Mouse (Mus musculus) monocyte, adult 5-6 weeks (primary cell): ENCODE results near the gene Sh3gl1. TPM values are rescaled to one million over a fixed set of nuclear protein-coding genes. Genes with fewer than 3 reads are reported as not detected.
"Not testable (repeated sequence)": the region's sequence is repeated elsewhere in the genome, so short reads cannot be mapped to it uniquely, and the experiment has no call there.

Experiments used
- ATAC-seq: fragments of 153-309, 156-312 bp; replicated peaks from 2 replicates; pipeline ENCODE4 v1.8.0; 2017; ENCODE audit warnings: mild to moderate bottlenecking; ENCODE audit not compliant: low TSS enrichment, insufficient number of reproducible peaks, severe bottlenecking, poor library complexity, low FRiP score
- total RNA-seq: library from RNA; stranded (forward); fragments of 200-1000, 200-491, 200-594 nt; gene quantifications from 3 replicates; pipeline ENCODE4 v1.2.3, GENCODE M21; 2017

Gene Sh3gl1
- 22.4 to 35.7 TPM (median 23.4 TPM) in 3 replicates for total RNA-seq

DNA sequence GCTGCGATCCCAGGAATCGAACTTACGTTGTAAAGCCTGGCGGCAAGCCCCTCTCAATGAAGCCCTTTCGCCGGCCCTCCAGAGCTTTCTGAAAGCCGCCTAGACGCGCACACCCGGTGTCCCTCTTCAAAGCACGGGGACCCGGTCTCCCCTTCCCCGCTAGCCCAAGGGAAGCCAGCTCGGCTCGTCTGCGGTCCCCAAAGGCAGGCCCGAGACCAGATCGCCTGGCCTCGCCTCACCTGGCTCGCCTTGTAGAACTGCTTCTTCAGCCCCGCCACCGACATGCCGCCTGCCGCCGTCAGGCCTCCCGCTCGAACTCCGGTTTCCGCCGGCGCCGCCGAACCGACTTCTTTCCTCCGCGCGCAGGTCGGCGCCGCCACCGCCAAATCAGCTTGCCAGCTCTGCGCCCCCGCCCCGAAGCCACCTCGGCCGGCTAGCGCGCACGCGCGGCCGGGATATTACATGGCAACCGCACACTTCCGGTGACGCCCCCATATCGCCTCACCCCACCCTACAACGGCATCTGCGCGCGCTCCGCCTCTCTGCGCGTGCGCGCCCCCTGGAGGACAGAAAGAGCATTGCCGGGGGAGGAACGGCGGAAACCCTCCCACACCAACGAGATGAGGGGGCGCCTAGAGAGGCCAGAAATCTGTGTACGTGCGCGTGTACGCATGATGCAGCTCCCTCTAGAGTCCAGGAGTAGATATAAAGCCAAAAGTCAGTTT is at the start of gene Sh3gl1:
Gene Sh3gl1 (minus strand): TSS at position 460 of the 725 bp plus-strand sequence.
- ATAC-seq: peak; percentile 85

DNA sequence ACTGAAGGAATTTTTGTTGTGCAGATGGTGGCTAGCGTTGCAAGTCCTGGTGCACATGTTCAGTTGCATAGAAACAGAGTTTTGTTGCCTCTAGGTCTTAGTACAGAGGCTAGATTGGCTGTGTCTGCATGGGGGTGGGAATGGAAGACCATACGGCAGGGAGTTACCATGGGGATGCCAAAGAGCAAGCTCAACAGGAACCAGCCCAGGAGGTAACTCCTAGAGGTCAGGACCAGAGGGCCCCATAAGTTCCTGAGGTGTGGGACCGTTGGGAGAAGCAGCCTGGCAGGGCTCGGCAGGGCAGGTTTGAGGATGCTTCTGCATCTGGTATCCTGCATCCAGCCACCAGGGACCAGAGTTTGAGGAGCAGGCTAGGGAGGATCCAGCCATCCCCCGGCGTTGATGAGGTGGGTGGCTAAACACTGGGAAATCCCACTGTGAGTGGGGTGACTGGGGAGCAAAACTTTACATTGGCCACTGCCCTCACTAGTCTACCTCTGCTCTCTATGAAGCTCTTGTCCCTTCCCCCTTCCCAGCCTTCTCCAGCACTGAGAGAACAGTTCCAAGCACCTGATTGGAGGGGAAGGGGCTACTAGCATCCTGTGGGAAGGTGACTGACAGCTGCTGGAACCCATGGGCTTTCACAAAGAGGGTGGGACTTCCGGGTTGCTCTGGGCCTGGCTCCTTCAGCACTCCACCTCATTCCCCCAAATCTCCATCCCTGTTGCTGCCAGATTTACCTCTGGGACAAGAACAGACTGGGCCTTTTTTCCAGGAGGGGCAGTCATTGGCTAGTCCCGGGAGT is 44.5 kb upstream of the Sh3gl1 start:
- ATAC-seq: no peak

DNA sequence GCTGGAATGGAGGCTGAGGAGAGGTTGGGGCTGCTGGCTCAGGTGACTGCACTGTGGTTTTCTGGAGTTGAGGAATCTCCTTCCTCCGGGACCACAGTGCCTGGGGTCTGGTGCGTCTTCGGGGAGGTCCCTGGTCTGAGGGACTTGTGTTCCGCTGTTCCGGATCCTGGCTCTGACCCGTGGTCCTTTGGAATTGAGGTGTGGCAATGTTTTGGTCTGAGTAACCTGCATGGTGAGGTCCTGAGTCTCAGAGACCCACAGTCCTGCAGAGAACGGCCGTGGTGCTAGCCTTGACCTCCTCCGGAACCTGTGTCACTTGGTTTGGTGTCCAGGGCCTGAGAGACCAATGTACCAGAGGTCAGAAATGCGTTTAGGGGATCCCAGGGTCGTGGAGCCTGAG is 43.5 kb upstream of the Sh3gl1 start:
- ATAC-seq: no peak

DNA sequence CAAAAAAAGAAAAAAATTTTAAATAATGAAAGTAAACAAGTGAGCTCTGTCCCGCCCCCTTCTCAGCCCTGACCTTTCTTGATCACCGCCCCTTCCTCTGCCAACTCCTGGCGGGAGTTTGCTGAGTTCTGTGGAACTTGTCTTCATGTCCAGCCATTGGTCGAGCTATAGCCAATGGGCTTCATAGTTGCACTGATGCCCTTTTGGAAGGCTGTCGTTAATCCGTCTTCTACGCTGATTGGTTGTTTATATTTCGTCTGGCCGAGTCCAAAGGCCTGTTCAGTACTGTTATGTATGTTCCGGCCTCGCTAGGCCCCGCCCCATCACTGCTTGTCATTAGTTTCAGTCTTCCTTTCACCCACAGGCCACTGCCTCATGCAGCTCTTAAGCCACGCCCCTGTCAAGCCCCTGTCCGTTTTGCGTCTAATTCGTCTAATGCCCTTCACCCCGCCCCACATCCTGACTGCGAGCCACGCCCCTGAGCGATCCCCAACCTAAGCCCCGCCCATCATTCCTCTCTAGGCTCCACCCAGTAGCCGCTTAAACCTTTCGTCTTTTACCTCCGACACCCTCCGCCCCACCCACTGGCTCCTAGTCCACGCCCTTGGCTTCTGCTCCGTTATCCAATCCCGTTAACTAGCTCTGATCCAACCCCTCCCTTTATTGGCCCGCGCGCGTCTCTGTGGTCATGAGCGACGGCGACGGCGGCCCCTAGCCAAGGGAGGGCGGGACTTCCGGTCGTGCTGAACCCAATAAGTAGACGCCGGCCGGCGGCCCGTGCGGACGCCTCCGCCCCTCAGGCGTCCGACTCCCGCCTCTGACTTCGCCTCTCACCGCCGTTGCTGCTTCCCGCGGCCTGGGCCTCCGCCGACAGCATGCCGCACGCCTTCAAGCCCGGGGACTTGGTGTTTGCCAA is 42.7 kb upstream of the Sh3gl1 start, which contains the start of gene Hdgfl2:
Gene Hdgfl2 (plus strand): TSS at position 755 of the 916 bp plus-strand sequence.
- ATAC-seq: peak; percentile 76

DNA sequence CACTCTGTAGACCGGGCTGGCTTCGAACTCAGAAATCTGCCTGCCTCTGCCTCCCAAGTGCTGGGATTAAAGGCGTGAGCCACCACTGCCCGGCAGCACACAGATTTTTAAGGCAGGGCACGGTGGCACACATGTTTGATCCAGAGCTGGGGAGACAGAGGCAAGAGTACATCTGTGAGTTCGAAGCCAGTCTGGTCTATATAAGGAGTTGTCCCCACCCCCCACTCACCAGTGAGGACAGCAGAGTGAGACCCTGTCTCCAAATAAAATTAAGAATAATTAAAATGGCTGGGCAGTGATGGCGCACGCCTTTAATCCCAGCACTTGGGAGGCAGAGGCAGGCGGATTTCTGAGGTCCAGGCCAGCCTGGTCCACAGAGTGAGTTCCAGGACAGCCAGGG is 41.9 kb upstream of the Sh3gl1 start:
- ATAC-seq: not testable (repeated sequence)

DNA sequence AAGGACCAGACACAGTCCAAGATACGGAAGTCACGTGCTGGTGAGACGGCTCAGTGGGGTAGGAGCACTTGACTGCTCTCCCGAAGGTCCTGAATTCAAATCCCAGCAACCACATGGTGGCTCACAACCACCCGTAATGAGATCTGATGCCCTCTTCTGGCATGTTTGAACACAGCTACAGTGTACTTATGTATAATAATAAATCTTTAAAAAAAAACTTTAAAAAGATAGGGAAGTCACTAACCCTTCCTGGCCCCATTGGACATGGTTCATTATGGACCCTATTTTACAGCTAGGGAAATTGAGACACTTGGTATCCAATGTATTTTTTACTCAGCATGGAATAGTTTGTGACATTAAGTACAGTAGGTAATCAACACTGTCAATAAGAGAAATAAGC is 41.1 kb upstream of the Sh3gl1 start:
- no peak for ATAC-seq

DNA sequence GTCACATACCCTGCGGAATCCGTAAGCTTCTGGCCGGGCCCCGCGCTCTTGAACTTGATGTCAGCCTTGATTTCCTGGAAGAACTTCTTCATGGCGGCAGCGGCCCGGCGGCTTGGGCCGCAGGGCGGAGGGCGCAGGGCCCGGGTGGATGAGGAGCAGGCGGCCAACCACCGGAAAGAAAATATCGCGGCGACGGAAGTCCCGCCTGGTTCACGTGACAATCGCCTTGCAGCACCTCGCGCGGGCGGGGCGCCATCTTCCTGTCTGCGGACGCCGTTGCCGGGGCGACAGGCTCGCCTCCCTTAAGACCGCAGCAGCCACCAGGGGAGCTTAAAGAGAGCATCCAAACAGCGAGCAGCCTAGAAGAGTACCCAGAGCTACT is 38.4 kb upstream of the Sh3gl1 start, which contains the start of gene Ubxn6:
Gene Ubxn6 (minus strand): TSS at position 202 of the 382 bp plus-strand sequence.
- ATAC-seq: peak; percentile 41

DNA sequence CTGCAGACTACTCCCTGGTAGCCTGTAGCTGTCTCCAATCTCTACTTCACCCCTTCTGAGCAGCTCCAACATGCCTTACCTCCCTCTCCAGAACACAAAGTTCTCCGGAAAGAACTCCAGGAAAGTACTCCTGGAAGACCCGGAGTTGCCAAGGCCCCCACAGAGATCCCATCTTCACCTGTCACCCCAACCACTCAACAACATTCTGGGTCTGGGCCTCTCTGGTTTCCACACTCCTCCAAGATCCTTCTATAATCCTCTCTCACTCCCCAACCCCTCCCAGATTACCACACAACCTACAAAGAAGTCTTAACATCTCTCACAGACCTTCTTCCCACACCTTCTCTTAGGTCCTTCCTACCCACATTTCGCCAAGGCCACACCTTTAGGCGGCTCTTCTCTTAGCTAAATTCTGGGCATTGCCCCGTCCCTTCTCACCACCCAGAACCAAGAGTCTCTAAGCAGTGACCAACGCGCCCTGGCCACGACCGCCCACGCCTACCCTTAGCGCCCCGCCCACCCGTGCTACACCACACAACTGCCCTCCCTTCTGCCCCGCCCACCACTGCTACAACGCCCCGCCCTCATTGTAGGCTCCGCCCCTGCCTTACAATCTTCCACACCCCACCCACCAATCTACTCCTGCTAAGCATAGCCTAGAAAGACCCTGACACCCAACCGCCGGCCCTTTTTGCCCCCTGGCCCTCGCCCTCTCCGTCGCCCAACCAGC is 37.8 kb upstream of the Sh3gl1 start:
- ATAC-seq: peak; percentile 34

DNA sequence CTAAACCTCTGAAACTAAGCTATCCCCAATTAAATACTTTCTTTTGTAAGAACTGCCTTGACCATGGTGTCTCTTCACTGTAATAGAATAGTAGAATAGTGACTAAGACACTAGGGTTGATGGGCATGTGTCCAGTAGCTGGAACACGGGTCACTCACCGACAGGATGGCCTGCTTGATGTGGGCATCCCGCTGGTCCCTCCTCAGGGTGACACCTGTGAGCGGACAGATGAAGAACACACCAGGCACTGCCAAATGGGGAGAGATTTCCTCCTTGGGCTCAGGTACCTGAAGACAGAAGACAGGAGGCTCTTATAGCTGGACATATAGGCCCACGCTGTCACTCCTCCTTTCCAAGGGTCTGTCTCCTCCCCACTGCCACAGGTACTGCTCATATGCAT is 35.8 kb upstream of the Sh3gl1 start:
- ATAC-seq: no peak

DNA sequence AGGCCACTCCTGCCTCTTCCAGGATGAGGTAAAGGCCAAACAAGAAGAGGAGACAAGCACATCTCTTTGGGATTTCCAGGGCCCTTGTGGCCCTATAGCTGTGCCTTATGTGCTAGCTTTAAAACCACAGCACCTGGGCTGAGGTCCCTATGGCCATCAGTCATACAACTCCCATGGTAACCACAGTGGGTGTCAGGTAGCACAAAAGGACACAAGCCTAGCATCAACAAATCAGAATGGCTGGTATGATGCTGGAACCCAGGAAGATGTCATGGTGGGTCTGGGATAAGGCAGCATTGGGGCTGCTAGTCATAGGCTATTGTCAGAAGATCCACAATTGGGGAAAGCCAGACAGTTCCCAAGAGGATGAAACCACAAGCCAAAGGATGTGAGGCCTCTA is 34.7 kb upstream of the Sh3gl1 start:
- no peak for ATAC-seq

DNA sequence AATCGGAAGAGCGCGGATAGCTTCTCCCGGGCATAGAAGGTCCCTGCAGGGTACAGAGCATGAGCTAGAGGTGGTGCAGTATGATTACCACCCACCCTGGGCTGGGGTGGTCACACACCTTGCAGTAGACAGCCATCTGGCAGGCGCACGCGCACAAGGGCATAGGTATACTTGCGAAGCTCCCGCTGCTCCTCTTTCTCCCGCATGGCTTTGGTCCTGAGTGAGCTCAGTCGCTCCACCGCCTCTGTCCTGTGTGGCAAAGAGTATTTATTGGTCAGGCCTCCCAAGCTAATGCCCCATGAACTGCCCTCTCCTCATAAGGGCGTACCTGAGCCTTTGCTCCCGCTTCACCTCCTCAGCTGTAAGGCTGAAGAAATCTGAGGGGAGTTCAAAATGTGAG is 32.6 kb upstream of the Sh3gl1 start:
- no peak for ATAC-seq

DNA sequence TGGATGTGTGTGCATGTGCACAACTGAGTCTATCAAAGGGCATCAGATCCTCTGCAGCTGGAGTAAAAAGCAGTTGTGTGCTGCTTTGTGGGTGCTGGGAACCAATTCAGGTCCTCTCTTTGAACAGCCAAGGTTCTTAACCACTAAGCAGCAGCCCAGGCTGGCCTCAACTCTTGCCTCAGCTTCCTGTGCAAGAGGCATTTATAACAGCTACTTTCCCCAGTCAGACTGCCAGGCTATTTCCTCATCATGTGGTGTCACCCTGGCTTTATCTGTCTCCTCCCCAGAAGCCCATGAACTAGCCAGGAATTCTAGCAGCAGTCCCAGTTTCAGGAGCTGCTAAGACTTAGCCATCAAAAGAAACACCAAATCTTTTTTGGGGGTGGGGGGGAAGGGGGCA is 30.0 kb upstream of the Sh3gl1 start:
- no peak for ATAC-seq

DNA sequence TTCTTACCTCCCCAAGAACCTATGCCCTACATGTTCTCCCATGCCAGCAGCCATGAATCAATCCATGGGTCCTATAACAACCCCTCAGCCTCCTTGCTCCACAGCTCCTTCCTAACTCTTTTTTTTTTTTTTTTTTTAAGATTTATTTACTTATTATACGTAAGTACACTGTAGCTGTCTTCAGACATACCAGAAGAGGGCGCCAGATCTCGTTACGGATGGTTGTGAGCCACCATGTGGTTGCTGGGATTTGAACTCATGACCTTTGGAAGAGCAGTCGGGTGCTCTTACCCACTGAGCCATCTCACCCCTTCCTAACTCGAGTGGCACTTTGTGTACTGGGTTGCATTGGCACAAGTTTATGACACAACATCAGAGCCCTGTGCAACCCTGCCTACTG is 29.3 kb upstream of the Sh3gl1 start:
- not testable (repeated sequence) for ATAC-seq

DNA sequence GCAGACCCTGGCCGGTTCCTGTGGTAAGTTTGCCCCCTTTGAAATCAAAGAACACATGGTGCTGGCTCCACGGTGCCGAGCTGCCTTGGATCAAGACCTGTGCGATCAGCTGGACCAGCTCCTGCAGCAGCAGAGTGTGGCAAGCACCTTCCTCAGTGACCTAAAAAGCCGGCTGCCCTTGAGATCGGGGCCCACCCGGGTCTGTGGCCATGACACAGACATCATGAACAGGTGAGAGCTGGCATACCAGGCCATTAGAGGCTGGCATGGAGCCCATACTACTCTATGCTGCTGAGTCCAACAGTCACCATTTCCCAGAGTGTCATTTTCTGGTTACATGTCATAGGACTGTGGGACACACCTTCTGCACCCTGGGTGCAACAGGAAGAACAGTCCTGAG is 25.6 kb upstream of the Sh3gl1 start:
- no peak for ATAC-seq

DNA sequence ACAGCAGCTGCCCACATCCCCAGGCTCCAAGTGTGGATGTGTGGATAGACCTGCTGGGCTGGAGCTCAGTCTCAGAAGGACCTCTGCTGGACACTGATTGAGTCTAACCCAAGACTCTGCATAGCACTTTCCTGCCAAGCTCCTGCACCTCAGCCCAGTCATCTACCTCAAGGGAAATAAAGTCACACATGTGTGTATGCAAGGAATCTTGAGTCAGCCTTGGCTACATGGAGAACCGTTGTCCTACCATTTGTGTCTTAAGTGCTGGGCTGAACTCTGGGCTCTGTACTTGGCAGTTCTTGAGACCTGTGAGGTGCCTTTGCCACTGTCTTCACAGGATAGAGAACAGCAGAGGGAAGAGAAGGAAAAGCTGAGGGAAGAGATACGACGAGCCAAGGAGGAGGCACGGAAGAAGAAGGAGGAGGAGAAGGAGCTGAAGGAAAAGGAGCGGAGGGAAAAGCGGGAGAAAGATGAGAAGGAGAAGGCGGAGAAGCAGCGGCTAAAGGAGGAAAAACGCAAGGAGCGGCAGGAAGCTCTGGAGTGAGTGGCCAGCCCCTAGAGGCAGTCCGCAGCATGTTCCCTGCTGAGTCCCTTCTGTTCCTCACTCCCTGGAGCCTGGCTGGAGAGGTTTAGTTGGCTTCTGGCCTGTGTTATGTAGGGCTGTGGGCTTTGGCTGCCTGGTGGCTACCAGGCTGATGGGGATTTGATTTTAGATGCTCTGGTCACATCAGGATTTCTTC is 21.1 kb upstream of the Sh3gl1 start:
- ATAC-seq: no peak

DNA sequence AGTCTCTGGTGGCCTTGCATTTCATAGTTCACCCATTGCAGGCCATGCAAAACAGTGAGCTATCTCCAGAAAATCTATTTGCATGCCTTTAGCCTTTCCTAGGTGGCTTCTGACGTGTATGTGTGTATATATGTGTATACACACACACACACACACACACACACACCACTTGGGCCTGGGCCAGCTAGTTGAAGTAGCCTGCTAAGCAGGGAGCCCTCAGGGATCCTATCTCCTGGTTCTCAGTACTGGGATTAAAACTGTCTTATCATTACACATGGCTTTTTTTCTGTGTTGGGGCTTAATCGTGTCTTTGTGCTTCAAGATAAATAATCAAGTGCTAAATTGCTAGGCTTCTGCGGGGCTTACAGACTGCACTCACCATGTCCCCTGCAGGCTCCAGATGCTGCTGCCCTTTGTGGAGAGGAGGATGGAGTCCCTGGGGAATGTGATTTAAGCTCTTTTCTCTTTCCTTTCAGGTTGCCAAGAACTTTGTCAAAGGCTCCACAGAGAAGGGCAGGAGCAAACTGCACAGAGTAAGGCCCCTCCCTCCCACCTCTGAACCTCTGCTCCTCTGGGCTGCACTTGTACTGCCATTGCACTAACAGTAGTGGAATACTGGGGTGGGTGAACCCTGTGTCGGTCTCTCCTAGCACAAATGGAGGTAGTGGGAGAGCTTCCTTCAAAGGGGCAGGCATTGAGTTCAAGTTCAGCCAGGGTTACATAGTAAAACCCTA is 19.7 kb upstream of the Sh3gl1 start:
- no peak for ATAC-seq

DNA sequence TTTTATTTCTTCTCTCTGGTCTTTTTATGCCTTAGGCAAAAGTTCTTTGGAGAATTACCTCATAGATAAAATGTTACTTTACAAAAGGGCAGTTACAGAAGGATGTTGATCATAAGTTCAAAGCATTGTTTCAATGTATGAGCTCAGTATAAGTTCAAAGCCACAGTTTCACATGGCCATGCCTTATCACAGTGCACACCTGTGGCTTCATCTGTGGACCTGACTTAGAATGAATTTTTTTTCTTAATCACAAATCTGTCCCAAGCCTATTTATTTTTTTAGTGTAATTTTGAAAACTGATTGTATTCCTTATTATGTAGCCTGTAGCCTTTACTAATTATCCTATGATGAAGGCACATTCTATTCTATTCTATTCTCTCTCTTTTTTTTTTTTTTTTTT is 18.5 kb upstream of the Sh3gl1 start:
- ATAC-seq: no peak
